Mouse (Mus musculus): ENCODE measurements around the gene Txn2.
"Not testable (repeated sequence)": the region's sequence is repeated elsewhere in the genome, so short reads cannot be mapped to it uniquely, and the experiment has no call there.

Gene Txn2

DNA sequence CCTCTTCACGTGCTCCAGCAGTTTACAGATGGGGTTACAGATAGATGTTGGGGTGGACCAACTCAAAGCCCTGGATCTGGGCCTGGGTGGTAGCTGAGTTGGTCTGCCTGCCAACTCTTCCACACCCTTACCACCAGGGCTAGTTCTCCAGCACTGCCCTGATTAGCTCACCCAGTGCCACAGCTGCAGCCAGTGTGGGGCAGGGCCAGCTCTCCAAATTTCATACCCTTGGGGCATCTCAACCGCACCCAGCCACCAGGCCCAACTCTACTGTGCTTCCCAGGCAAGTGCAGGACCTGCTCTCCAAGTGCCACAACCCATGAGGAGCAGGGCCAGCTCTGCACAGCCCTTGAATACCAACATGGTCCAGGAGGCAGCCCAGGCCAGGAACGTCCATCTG is 49.0 kb downstream of the Txn2 start:
- no peak for DNase-seq (ENCODE audit: low read depth)

DNA sequence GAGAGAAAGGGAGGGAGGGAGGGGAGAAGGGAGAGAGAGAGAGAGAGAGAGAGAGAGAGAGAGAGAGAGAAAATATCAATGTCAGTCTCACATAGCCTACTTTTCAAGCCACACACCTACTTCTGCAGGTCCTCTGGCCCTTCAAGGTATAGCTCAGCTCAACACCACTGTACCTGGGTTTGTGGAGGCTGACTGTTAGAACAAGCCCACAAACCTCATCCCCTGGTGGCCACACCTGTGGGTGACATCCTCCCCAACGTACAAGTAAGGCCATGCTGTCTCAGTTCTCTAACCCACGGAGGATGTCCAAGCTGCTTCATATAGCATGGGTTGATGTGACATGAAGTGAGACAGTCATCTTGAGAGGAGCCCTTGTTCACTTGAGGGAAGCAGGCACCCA is 51.6 kb downstream of the Txn2 start:
- no peak for DNase-seq (ENCODE audit: low read depth)

DNA sequence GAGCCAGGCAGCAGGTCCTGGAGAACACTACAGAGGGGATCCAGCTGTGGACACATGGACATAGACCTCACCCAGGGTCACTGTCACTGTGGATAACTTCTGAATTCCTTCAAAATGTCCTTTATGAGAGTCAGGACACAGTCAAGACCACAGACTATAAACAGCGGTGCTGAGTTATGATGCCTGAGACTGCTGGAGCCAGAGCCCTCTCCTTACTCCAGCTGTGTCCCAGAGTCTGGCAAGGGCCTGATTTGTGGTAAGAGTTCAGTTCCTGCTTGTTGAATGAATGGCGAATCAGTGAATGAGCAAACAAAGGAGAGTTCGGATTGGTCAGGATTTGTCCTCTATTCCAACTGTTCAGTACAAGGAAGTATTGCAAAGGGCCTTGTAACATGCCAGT is 52.1 kb downstream of the Txn2 start:
- DNase-seq (ENCODE audit: low read depth): no peak

- no peak for DNase-seq (ENCODE audit: low read depth)
Observed at GRCm38 (mm10) chr15:77875953-77876352, 52.9 kb downstream of the Txn2 start.

DNA sequence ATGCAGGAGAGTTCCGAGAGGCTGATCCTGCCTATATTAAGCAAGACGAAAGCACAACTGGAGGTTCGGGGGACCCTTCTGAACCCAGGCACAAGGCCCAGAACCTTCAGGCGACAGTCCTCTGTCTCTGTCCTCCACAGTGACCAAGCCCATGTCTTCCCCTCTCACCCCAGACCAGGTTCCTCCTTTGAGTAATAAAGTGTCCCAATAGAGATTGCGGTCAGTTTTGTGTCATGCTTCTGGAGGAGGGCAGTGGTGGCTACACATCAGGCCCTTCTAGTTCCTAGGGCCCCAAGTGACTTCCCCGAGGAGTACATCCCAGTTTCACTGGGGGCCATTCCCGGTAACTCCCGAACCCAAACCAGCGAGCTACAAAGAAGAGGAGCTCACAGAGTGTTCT is 54.0 kb downstream of the Txn2 start:
- DNase-seq (ENCODE audit: low read depth): no peak

- no peak for DNase-seq (ENCODE audit: low read depth)
Observed at GRCm38 (mm10) chr15:77874310-77874709, 54.5 kb downstream of the Txn2 start.

- no peak for DNase-seq (ENCODE audit: low read depth)
Observed at GRCm38 (mm10) chr15:77873564-77873963, 55.2 kb downstream of the Txn2 start.

DNA sequence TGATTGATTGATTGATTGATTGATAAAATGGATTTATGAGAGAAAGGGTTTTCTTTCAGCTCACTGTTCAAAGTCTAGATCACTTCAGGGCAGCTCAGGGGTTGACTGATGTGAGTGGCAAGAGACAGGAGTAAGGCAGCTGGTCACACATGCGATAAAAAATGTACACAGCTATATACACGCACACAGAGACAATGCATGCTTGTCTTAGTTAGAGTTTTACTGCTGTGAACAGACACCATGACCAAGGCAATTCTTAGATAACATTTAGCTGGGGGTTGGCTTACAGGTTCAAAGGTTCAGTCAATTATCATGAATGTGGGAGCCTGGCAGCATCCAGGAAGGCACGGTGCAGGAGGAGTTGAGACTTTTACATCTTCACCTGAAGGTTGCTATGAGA is 55.8 kb downstream of the Txn2 start:
- no peak for DNase-seq (ENCODE audit: low read depth)

DNA sequence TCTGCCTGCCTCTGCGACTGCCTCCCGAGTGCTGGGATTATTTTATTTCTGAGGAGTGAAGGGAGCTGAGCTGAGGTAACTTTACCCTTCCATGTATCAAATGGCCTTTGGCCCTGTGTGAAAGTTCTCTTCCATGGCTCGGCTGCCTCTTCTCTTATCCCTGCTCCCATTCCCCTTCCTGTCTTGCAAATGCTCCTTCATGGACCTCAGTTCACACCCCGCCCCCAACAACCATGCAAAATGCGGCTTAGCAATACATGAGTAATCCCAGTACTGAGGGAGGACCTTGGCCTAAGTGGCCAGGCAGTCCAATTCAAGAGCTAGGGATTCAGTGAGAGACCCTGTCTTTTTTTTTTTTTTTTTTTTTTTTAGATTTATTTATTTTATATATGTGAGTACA is 60.5 kb downstream of the Txn2 start:
- no peak for DNase-seq (ENCODE audit: low read depth)

DNA sequence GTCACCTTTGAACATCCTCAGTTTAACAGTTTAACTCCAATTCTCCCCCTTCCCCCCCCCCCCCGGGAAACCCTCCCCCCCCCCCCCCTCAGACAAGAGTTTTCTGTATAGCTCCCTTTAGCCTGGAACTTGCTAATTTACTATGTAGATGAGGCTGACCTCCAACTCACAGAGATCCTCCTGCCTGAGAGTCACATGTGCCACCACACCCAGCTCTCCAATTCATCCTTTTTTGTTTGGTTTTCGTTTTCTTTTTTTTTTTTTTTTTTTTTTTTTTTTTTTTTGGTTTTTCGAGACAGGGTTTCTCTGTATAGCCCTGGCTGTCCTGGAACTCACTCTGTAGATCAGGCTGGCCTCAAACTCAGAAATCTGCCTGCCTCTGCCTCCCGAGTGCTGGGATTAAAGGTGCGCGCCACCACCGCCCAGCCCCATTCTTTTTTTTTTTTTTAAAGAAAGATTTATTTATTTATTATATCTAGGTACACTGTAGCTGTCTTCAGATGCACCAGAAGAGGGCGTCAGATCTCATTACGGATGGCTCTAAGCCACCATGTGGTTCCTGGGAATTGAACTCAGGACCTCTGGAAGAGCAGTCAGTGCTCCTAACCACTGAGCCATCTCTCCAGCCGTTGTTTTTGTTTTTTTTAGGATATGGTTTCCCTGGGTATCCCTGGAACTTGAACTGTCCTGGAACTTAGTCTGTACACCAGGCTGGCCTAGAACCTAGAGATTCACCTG is 61.4 kb downstream of the Txn2 start:
- not testable (repeated sequence) for DNase-seq (ENCODE audit: low read depth)

GRCm38 (mm10) chr15:77866583-77867220 is 62.1 kb downstream of the Txn2 start:
- DNase-seq (ENCODE audit: low read depth): no peak

Data from c-Kit-positive CD71-positive TER-119-negative erythroid progenitor cells, embryonic 14.5 days (primary cell).